Mouse (Mus musculus) liver, postnatal 0 days (tissue): ENCODE data around the gene Cdhr1. TPM values are rescaled to one million over a fixed set of nuclear protein-coding genes. Genes with fewer than 3 reads are reported as not detected.

Experiments used
- ATAC-seq: fragments of 200-750 bp; cut with Nextera tagmentation; 2 replicates; pipeline ENCODE4 v1.8.0; 2017; ENCODE audit warnings: mild to moderate bottlenecking, moderate library complexity
- DNase-seq: peaks from one replicate; pipeline ENCODE4 v3.0.0-alpha.2; 2016
- H3K27ac ChIP-seq: fragments of 300-500 bp; sonication (generic); 2 replicates; pipeline ENCODE4 v1.5.1; 2014; ENCODE audit warnings: antibody characterized with exemption, moderate library complexity, mild to moderate bottlenecking, low read depth
- H3K27me3 ChIP-seq: fragments of 300-500 bp; sonication (generic); 2 replicates; pipeline ENCODE4 v1.6.1; 2014; ENCODE audit warnings: low read length, control low read depth, mixed read lengths; ENCODE audit not compliant: insufficient read depth
- H3K36me3 ChIP-seq: fragments of 300-500 bp; sonication (generic); replicated peaks from 2 replicates; pipeline ENCODE4 v1.6.1; 2014; ENCODE audit warnings: mild to moderate bottlenecking, control low read depth, low read length, moderate library complexity, mixed read lengths; ENCODE audit not compliant: insufficient read depth
- H3K4me1 ChIP-seq: fragments of 300-500 bp; sonication (generic); 2 replicates; pipeline ENCODE4 v1.6.1; 2014; ENCODE audit warnings: antibody characterized with exemption, mild to moderate bottlenecking, control low read depth; ENCODE audit not compliant: insufficient read depth
- H3K4me2 ChIP-seq: fragments of 300-500 bp; sonication (generic); 2 replicates; pipeline ENCODE4 v1.6.1; 2014; ENCODE audit warnings: low read depth, mild to moderate bottlenecking, low read length, moderate library complexity, mixed read lengths
- H3K4me3 ChIP-seq: fragments of 300-500 bp; sonication (generic); 2 replicates; pipeline ENCODE4 v1.5.1; 2014; ENCODE audit warnings: low read depth, low read length
- H3K9ac ChIP-seq: fragments of 300-500 bp; sonication (generic); replicated peaks from 2 replicates; pipeline ENCODE4 v1.6.1; 2014; ENCODE audit warnings: mild to moderate bottlenecking, moderate library complexity
- H3K9me3 ChIP-seq: fragments of 300-500 bp; sonication (generic); 2 replicates; pipeline ENCODE4 v1.6.1; 2016; ENCODE audit warnings: mild to moderate bottlenecking, control low read depth, low read length, mixed read lengths
- EP300 ChIP-seq: IDR thresholded peaks from 2 replicates; pipeline ENCODE4 v1.6.1; 2016; ENCODE audit warnings: antibody characterized with exemption, low read depth, mild to moderate bottlenecking
- WGBS: fragments of 180-500 bp; shearing (Covaris S2); extraction: QIAGEN DNeasy Blood & Tissue Kit; methylation state at CpG from one replicate; pipeline ENCODE4 v1.1.7; 2014; ENCODE audit not compliant: insufficient replicate concordance; 5-methylcytosine and 5-hydroxymethylcytosine counted together
- polyA plus RNA-seq: library from polyadenylated mRNA; unstranded; fragments of >200 nt; fragmentation: Nextera tagmentation; extraction: Ambion mirVana; gene quantifications from 2 replicates; pipeline ENCODE4 v1.2.1, GENCODE M21; 2015

Cdhr1 gene
- polyA plus RNA-seq, 1 experiment from 2014 or later: not detected

DNA sequence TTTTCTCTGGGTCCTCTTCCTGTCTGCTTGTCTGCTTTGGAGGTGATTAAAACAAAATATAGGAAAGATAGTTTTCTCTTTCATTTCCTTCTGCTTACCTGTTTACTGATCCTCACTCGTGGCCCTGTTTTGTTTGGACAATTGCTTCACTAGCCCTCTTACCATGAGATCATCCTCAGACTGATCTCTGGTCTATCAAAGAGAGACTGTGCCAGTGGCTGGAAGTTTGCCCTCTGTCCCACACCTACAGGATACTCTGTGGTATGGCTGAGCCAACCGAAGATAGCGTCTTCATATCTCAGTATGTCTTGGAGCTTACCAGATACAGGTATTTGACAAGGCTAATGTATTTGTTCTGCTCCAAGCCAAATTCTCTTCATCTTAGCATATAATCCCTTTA is 70.2 kb downstream of the Cdhr1 start:
- H3K9me3 ChIP-seq: no peaks in the 10 kb centered on the region
- 0 out of 2 replicates have a peak, but pooled peaks have one; percentile 31 for ATAC-seq
- H3K36me3 ChIP-seq: no peaks in the 10 kb centered on the region
- H3K9ac ChIP-seq: no peak overlapping the region
- no peak for DNase-seq
- no peak overlapping the region for H3K4me3 ChIP-seq
- H3K27ac ChIP-seq: no peak overlapping the region
- H3K4me1 ChIP-seq: no peaks in the 10 kb centered on the region
- WGBS: 68% methylated on average over 3 of the region's 3 CpGs
- H3K4me2 ChIP-seq: no peak overlapping the region
- H3K27me3 ChIP-seq: no peaks in the 10 kb centered on the region
- no peak for TF ChIP-seq EP300

Other genes with a start within 250 kb of the Cdhr1 start
- 11.8 and 16.6 TPM in 2 replicates for gene Ccser2, start 129.6 kb downstream of the Cdhr1 start, polyA plus RNA-seq
- gene Rgr, start 49.4 kb downstream of the Cdhr1 start, polyA plus RNA-seq: not detected in 2 replicates
- 0.04 TPM in 1 of 2 replicates, not detected in the other for gene Lrit1, start 43.5 kb downstream of the Cdhr1 start, polyA plus RNA-seq
- gene Lrit2, start 30.4 kb downstream of the Cdhr1 start, polyA plus RNA-seq: not detected in 2 replicates
- gene 2610528A11Rik, start 15.7 kb upstream of the Cdhr1 start, polyA plus RNA-seq: 0.25 and 0.43 TPM in 2 replicates
- gene Ghitm, start 36.9 kb upstream of the Cdhr1 start, polyA plus RNA-seq: 185 and 210 TPM in 2 replicates